Mouse (Mus musculus): Measurements from ENCODE around the gene Fth1. TPM values are rescaled to one million over a fixed set of nuclear protein-coding genes. Genes with fewer than 3 reads are reported as not detected.

Gene Fth1
- polyA plus RNA-seq, 1 experiment = 36,749 TPM

DNA sequence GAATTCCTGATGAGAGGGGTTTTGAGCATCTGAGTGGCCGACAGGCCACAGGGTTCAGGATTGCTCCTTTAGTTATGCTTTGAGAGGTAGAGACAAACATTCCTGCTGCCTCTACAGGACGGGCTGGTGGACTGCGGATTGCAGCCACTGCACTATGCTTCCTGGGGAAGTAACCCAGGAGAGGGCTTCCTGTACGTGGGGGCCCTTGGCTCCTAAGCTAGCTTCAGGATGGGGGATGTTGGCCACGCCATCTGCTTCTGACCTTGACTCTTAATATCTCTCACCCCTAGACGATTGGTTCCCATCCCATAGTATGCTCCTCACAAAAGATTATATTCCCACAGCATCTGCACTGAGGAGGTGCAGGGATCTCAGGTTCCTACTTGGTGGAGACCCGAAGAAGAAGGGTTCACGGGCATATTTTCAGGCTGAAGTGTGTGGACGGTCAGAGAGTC is 42.9 kb downstream of the Fth1 start:
- no peak for TF ChIP-seq GATA1 (IDR thresholded peaks at IDR 0.05; ENCODE audit: low read length)

DNA sequence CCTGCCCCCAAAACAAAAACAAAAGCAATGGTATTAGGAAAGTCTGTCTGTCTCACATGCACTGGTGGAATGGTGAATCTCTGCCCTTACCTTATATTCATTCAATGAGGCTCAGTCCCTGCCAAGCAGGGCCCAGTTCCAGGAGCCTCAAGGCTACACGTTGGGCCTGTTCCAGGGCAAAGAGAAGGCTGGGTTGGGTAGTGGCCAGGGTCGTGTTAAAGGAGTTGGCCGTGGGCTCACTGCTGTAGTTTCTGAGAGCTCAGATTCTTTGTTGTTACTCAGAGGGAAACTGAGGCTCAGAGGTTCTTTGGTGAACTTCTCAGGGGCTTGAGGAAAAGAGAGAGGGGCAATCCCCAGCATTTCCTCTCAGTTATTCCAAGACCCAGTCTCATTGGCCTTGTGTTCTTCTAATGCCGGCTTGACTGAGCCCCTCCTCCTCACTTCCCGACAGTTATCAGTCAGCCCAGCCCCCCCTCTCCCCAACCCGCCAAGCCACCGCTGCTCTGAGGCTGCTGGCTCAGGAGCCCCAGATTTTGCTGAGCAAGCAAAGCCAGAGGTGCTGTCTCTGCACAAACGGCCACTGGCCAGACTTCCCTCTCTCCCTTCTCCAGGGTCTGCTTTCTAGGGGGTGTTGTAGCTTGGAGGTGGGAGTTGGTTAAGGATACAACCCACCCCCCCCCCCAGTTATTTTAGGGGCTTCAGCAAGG is 44.9 kb downstream of the Fth1 start:
- no peak for TF ChIP-seq GATA1 (IDR thresholded peaks at IDR 0.05; ENCODE audit: low read length)

DNA sequence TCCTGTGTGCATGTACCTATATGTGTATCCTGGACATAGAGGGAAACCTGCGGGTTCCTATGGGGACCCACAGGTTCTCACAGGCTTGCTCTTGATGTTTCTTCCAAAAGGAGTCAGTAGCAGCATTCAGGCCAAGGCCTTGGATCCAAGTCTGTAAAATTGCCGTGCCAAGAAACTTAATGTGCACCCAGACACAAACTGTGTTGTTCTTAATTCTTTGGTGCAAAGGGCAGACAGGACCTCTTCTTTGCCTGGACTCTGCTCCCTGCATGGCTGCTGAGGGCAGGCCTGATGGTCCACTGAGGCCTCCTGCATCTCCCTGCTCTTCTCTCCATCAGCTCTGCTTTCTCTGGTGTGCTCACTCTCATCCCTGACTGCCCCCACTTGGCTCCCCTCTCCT is 49.3 kb downstream of the Fth1 start:
- no peak for TF ChIP-seq GATA1 (IDR thresholded peaks at IDR 0.05; ENCODE audit: low read length)

DNA sequence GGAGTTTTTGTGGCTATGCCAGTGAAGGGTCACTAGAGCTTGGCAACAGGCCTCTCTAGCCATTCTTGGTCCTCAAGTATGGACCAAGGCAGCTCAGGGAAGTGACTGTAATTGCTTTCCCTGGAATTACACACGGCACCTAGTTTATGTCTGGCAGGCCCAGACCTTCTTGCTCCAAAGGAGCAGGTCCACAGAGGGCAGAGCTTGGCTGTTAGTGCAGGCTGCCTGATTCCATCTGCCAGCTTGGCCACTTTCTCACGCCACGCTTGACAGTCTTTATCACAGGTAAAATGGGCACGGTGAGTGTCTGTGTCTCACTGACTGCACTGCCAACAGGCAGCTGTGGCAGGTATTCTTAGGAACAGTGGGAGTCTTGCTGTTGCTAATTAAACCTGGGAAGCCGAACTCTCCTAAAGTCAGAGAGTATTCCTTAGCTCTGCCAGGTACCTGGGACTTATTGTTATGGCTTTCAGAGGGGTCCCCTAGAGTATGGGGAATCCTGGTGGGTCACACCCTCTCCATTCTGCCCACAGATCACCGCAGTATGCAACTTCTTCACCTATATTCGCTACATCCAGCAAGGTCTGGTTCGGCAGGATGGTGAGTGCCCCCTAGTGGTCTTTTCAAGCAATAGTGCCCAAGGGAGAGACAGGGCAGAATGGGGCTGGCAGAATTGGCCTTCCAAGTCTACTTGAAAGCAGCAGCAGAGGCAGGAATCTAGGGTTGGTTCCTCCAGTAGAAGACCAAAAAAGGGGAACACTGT is 53.0 kb downstream of the Fth1 start:
- TF ChIP-seq GATA1 (IDR thresholded peaks at IDR 0.05; ENCODE audit: low read length) = no peak

DNA sequence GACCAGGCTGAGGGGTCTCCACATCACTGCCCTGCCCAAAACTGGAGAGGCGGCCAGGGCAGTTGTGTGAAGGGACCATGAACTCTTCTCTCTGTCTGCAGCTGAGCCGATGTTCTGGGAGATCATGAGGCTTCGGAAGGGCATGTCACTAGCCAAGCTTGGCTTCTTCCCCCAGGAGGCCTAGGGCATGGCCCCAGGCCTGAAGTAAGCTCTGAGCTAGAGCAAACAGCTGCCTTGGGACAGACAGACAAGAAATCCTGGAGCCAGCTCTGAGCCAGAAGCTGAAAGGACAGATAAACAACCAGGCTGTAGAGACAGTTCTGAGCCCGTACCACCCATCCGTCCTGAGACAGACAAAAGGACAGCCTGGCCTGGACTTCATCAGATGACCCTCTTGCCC is 54.0 kb downstream of the Fth1 start:
- TF ChIP-seq GATA1 (IDR thresholded peaks at IDR 0.05; ENCODE audit: low read length) = no peak

Other genes starting within 250 kb of the Fth1 start
- gene Scgb2a2, start 133.0 kb upstream of the Fth1 start, polyA plus RNA-seq (2012) = not detected in 2 replicates
- 177 and 226 TPM in 2 replicates for gene Incenp, start 81.0 kb upstream of the Fth1 start, polyA plus RNA-seq (2012)
- gene Best1, start 21.0 kb downstream of the Fth1 start, polyA plus RNA-seq (2012) = not detected in 2 replicates
- gene Rab3il1, start 21.1 kb downstream of the Fth1 start, polyA plus RNA-seq (2012) = 11.2 and 15.6 TPM in 2 replicates
- gene Fads3, start 61.0 kb downstream of the Fth1 start, polyA plus RNA-seq (2012) = 44.3 and 46.4 TPM in 2 replicates
- 242 and 256 TPM in 2 replicates for gene Fads2, start 121.1 kb downstream of the Fth1 start, polyA plus RNA-seq (2012)
- gene Fads1, start 202.3 kb downstream of the Fth1 start, polyA plus RNA-seq (2012) = 204 and 238 TPM in 2 replicates
- gene Tmem258, start 223.4 kb downstream of the Fth1 start, polyA plus RNA-seq (2012) = 11.2 and 21.0 TPM in 2 replicates
- 46.2 and 93.9 TPM in 2 replicates for gene Fen1, start 223.6 kb downstream of the Fth1 start, polyA plus RNA-seq (2012)

Data from G1E-ER4 (cell line).